Mouse (Mus musculus) brain, embryonic 14.5 days (tissue): ENCODE data around the gene 2510009E07Rik.

Experiments used
- CTCF ChIP-seq: fragments of 200-500 bp; IDR thresholded peaks from 2 replicates; pipeline ENCODE4 v1.5.1; 2012; ENCODE audit warnings: inconsistent platforms, mild to moderate bottlenecking, moderate library complexity, borderline replicate concordance; ENCODE audit not compliant: insufficient read depth, insufficient read length; ENCODE audit errors: extremely low read depth
- POLR2A ChIP-seq: fragments of 200-500 bp; IDR thresholded peaks from 2 replicates; pipeline ENCODE4 v1.6.1; 2012; ENCODE audit warnings: mild to moderate bottlenecking, inconsistent platforms, borderline replicate concordance; ENCODE audit not compliant: poor library complexity, insufficient read depth, insufficient read length, severe bottlenecking; ENCODE audit errors: extremely low read depth

DNA sequence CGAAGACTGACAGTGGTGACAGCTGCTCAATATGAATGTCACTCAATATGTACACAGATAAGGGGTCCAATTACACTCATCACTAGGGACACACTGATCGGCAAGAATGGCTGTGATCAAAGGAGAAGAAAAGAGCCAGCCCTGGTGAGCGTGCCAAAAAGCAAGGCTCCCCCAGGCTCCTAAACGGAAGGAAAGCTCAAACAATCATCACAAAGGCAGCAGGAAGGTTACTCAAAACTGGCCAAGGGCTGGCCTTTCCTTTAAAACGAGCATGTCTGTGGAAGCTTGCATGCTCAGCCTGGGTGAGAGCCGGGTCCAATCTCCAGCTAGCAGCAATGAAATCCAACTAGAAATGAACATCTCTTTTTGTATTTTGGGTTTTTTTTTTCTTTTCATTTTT lies 39.2 kb downstream of the 2510009E07Rik start:
- TF ChIP-seq CTCF (no peak), POLR2A (no peak)
